Mouse (Mus musculus): ENCODE measurements around the gene Wdr62.

Gene Wdr62

DNA sequence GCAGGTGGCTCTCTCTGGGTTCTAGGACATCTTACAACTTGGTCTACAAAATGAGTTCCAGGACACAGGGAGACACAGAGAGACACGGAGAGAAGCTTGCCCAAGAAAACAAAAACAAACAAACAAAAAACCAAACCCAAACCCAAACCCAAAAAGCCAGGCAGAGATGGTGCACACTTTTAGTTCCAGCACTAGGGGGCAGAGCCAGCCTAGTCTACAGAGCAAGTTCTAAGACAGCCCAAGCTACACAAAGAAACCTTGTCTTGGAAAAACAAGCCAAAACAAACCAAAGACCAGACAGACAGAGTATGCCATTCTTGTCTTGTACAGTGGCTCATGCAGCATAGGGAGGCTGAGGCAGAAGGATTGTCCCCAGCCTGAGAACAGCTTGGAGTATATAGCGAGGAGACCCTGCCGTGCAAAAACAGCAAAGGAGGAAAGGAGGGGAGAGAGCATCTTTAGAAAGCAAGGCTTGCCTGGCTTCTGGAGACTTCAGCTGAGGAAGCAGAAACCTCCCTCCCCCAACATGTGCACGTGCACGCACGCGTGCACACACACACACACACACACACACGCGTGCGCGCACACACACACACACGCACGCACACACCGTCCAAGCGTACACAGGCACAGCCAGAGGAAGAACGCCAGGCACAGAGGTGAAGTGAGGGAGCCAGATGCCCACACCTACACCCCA is 26.0 kb upstream of the Wdr62 start:
- DNase-seq (ENCODE audit: low spot score in 2 of 2), result no peak

DNA sequence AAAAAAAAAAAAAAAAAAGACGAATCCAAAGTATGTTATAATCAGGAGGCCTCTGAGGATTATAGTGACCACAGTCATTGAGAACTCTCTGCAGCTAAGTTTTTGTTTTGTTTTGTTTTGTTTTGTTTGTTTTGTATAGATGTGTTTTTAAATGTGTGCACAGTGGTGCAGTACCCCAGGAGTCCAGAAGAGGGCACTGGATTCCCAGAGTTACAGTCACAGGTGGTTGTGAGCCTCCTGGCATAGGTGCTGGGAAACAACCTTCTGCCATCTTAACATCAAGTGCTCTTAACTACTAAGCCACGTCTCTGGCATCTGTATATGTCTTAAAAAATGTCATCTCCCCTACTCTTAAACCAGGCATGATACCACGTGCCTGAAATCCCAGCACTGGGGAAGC is 20.7 kb upstream of the Wdr62 start:
- DNase-seq (ENCODE audit: low spot score in 2 of 2), result no peak

DNA sequence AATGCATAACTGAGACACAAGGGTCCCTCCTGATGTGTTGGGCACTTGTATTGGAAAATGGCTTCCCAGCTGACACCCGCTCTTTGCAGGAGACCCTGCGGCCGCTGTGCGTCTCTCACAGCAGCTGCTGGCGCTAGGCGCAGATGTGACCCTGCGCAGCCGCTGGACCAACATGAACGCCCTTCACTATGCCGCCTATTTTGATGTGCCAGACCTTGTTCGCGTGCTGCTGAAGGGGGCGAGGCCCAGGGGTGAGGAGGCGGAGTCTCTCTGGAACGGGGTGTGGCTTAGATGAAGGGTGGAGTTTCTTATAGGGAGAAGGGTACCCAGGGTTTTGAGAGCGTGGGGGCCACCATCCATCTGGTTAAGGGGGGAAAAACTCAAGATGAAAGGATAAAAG is 17.0 kb upstream of the Wdr62 start:
- DNase-seq (ENCODE audit: low spot score in 2 of 2), result no peak

DNA sequence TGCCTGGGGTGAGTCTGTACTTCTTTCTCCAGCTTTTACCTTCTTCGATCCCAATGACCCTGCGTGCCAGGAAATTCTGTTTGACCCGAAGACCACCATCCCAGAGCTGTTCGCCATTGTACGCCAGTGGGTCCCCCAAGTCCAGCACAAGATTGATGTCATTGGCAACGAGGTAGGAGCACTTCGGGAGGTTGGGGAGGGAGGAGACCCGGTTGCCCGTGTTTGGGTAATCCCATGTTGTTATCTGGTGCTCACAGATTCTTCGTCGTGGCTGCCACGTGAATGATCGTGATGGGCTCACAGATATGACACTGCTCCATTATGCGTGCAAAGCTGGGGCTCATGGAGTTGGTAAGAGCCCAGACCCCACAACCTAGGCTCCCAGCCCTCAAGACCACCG is 16.6 kb upstream of the Wdr62 start:
- no peak for DNase-seq (ENCODE audit: low spot score in 2 of 2)

DNA sequence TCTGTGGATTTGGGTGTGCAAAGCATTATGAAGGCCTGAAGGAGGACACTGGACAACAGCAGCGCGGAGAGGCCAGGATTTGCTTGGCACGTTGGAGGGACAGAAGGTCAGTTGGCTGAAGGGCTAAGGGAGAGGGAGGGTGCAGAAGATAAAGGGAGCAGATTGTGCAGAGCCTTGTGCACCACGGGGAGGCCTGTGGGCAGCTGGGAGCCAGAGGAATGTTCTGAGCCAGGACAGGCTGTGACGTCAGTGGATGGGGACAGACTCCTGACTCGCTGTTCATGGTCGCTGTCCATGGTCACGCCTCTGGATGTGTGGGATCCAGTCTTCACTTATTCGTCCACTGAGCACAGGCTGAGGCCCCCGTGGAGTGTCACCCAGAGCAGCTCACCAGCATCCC is 14.9 kb upstream of the Wdr62 start:
- DNase-seq (ENCODE audit: low spot score in 2 of 2), result peak in 1 of 2 experiments; percentile 39

DNA sequence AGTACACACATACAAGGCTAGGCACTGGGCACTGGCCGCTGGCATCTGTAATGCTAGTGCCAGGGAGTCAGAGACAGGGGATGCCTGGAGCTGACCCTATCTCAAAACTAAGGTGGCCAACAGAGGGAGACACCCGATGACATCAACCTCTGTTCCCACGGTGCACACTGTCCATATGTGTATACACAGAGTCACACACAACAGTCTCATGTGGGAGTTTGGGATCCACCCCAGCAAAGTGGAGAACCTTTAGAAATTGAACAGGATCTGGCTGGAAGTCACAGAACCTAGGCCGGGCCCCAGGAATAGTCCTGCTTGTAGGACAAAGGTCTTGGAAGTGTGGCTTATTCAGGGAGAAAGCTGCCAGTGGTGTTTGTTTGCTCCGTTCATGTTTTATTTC is 14.1 kb upstream of the Wdr62 start:
- no peak for DNase-seq (ENCODE audit: low spot score in 2 of 2)

DNA sequence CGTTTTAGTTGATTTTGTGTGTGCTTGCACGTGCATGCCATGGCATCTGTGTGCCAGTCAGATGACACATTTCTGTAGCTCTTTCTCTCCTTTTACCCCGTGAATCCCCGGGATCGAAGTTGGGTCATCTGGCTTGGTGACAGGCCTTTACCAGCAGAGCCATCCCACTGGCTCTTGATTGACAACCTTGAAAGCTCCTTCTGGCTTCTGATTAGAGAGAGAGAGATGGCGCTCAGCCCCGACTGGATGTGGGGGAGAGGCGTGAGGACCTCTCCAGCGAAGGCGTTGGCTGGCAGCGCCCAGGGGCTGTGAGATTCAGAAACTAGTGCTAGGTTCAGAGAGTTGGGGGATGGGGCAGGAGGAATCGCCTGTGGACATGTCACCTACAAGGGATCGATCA is 13.6 kb upstream of the Wdr62 start:
- DNase-seq (ENCODE audit: low spot score in 2 of 2), result no peak

DNA sequence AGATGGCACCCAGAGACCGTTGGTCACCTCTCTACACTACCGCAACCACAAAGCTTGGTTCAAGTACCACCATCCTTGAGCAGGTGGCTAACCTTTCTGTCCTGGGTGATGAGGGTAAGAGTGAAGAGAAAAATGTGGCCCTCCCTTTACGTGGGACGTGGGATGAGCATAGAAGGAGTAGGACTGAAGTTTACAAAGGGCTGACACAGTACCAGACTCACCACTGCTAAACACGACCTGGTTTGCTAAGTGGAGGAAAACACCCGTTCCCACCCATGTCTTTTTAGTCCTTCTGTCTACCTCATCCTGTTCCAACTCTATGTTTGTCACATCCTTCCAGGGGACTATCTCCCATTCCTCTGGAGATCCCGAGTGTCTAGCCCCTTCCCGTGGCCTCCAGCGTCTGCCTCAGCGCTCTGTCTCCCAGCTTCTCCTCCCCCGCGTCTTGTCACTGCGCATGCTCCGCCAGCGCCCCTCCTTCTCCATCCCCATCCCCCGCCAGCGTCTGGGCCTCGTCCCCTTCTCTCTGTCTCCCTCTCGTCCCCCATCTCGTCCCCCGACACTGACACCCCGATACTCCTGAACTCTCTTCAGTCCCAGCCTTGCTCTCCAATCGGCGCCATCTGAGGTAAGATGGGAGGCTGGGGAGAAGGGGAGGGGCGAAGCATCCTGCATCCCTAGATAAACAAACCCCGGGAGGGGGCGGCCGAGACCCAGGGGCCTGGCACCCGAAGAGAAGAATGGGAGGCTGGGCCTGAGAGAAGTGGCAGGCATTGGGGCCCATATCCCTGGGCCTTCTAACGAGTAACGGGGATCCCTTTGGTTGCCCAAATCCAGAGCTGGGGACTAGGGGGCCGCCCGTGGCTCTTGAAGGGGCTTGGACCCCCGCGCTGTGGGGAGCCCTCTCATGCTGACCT is 11.3 kb upstream of the Wdr62 start, which contains the start of gene Clip3:
Clip3 (plus strand) TSS at position 514 of the 917 bp plus-strand sequence.
- peak; percentile 79 to 82 for DNase-seq (ENCODE audit: low spot score in 2 of 2)

DNA sequence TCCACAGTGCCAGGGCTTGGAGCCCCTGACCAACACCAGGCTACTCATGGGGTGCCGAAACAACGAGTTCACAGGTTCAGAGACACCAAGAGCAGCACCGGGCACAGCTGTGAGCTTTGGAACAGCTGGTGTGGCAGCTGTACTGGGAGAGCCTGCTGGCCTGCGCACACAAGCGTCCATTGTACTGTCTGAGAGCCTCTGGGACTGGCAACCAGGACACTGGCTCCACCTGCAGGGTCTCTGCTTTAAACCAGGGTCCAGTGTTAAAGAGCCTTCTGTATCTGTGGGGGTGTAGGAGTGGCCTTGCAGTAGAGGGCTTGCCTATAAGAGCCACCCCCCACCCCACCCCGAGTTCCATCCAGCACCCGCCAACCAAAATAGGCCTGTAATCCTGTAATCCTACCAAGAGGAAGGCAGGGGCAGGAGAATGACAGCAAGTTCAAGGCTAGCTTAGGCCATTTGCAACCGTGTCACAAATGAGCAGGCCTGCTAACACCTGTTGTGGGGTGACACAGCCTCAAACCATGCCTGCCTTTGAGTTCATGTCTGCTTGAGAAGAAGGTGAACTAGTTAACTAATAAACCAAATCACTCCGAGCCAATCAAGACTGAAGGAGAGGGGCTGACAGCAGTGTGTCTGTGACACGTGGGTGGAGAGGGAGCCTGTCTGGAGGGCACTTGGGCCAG is 9.6 kb upstream of the Wdr62 start:
- DNase-seq (ENCODE audit: low spot score in 2 of 2), result no peak

DNA sequence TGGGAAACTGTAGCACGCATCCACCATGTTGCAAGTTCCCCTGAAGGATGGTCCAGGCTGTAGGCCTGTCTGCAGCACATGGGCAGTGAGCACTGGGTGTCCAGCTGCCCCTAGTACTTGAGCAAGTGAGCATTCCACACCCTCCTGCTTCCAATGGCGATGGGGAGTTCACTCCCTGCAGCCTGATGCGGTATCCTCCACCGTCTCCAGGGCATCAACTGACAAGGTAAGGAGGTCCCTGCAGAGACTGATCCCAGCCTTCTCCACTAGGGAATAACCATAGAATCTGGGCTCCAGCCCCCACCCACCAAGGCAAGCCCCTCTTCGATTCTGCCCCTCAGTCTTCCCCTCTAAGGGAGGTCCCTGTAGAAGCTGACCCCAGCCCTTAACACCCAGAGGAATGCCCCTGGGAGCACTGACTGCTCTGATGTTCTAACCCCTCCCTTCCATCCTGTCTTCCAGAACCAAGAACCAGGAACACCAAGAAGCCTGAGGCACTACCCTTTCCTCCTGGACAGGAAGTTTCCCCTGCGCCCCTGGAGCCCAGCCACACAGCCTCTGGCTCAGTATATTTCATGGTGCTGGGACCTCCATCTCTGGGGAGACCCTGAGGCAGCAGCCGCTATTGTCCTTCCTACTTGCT is 9.0 kb upstream of the Wdr62 start:
- DNase-seq (ENCODE audit: low spot score in 2 of 2), result no peak

DNA sequence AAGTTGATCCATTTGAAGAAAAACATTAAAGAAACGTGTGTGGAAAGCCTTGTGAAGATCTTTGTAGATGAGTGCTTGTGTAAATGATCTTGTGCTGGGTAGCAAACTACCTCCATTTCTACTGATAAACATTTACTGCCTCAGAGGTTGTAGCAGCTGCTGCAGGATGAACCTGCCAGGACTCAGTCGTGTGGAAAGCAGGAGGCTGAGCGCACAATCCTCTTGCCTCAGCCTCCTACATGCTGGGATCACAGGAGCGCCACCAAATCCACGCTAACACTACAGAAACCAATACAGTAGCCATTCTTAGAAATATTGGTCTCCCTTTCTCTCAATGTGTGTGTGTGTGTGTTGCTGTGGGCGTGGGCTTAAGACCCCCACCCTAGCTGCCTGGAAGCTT is 7.8 kb upstream of the Wdr62 start:
- DNase-seq (ENCODE audit: low spot score in 2 of 2), result no peak

DNA sequence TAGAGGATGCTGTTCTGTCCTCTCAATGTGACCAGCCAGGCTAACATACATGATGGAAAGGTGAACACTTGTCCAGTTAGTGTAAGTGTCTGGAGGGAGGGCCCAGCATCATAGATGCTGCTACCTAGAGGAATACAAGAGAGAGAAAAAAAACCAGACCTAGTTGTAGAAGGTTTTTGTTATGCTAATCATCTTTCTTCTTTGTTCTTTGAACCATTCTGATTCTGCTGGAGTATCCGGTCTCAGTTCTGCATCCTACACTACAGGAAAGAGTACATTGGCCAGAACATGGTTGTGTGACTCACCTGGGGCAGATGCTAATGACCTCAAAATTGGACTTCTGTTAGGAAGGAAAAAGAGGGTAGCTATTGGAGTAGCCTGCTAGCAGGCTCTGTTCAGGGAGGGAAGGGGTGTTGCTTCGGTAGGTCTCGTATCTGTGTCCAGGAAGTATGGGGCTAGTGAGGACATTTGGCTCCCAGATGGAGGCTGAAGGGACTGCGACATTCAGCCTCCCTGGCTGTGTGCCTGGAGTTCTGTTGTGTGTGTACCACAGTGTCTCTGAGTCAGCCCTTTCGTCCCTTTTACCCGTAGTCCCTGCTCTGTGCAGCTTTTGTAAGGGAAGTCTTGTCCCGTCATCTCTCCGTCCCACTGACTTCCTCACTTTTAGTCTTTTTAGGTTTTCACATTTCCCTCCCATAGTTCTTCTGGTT is 6.6 kb upstream of the Wdr62 start:
- no peak for DNase-seq (ENCODE audit: low spot score in 2 of 2)

DNA sequence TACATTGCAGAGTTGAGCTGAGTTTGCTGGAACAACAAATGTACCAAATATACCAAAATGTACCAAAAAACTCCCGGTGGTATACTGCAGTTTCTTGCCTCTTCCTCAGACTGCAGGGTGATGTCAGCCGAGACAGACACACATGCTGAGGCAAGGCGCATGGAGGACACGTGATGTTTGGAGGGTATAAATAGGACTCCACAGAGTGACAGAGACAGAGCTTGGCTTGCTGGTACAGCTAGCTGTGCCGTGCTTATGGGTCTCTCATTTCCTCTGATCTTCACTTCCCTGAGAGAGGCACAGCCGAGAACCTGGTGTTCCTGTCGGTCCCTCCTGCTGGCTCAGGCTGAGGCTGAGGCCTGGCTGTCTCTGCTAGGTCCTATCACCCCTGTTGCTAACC is 2.5 kb upstream of the Wdr62 start:
- DNase-seq (ENCODE audit: low spot score in 2 of 2), result no peak

DNA sequence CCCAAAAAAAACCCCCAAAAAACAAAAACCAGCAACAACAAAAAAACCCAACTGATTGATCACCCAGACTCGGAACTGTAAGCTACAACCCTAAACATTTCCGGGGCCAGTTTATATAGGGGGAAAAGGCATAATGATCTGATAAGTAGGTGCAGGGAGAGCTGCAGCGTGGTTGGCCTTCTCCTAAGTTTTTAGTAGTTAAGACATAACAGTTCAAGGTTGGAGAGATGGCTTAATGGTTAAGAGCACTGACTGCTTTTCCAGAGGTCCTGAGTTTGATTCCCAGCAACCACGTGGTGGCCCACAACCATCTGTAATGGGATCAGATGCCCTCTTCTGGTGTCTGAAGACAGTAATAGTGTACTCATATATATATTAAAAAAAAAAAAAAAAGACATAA is 1.3 kb upstream of the Wdr62 start:
- DNase-seq (ENCODE audit: low spot score in 2 of 2), result no peak

DNA sequence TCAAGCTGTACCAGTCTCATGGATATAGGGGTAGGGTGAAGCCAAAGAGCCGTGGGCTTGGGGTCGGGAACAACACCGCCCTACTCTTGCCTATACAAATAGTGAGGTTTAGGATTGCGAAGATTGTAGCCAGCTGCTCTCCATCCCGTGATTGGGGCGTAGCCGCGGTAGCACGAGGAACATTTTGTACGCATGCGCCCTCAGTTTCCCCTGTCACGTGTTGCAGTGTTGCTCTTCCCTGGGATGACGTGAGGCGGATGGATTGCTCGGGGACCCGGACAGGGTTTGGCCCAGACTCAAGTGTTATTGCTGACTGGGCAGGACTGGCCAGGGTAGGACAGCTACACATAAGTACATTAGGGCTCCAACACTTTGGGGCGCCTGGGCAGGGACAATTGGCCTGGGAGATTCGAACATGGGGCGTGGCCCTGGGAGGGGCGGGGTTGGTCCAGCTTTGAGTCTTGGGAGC is 485 bp upstream of the Wdr62 start:
- peak; percentile 67 to 81 for DNase-seq (ENCODE audit: low spot score in 2 of 2)

DNA sequence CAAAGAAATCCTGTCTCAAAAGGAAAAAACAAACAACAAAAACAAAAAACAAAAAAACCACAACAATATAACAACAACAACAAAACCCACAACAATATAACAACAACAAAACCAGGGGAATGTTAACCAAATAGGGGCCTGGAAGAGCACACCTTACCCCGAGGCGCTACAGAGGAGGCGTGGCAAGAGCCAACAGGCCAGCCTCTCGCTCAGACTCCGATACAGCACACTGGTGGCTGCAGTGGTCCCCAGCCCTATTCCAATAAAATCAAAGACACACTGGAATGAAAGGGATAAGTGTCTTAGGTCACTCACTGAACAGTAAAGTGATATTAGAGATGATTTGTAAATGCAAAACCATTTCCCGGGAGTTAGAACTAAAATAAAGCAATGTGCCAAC is 683 bp downstream of the Wdr62 start:
- no peak for DNase-seq (ENCODE audit: low spot score in 2 of 2)

DNA sequence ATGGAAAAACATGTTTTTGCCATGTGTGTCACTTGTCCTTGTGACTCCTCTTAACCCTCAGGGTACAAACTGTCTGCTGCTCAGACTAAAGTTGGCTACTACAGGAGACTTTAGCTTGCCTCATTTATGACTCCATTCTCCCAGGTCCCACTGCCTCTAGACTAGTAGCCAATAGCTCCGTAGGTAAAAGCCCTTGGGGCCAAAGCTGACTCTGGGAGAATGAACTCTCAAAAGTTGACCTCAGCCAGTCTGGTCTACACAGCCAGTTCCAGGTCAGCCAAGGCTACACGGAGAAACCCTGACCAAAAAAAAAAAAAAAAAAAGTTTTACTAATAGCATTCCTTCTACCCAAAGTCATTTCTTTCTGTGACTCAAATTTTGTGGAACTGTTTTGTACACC is 1.3 kb downstream of the Wdr62 start:
- DNase-seq (ENCODE audit: low spot score in 2 of 2), result no peak

DNA sequence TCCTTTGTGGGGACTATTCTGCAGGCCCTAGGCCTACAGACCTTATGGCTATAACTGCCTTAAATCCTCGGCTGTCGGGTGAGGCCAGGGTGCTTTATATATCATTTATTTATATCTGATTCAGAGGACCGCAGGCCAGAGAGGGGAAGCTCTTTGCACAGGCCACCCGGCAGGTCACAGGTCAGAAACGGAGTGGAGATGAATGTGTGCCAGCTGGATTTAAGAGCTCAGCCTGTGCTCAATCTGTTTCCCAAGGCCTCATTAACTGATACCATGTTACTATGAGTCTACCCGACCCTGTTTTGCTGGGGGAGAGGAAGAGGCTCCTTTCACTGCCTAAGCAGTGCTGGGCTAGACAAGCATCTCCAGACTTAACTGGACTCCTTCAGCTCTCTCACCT is 5.8 kb downstream of the Wdr62 start:
- no peak for DNase-seq (ENCODE audit: low spot score in 2 of 2)

DNA sequence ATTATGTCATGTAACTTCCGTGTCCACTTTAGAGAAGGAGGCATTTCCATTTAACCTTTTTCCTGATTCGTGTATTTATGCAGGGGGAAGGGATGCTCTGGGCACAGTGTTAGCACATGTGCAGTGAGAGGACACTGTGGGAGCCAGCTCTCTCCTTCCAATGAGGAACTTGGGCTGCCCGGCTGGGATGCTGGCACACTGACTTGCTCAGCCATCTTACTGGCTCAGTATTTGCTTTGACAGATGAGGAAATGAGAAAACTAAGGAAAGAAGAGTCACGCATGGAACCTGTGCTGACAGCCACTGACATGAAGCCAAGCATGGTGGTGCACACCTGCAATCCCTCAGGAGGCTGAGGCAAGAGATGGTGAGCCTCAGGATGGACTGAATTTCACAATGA is 10.6 kb downstream of the Wdr62 start:
- DNase-seq (ENCODE audit: low spot score in 2 of 2), result no peak

DNA sequence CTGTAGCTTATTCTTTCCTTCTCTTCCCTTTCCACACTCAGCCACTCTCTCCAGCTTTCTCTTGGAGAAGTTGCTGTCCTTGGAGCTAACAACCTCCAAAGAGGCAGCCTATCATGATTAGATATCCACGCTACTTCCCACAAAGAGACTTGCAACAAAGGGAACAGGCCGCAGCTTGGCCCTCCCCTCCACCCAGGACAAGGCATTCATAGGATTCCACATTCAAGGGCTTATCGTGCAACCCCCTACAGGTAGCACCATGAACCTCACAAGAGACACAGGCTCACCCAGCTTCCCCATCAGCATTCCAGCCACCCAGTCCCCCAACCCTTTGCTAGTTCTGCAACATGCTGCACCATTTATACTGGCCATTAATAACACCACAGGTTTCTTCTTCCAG is 13.4 kb downstream of the Wdr62 start:
- no peak for DNase-seq (ENCODE audit: low spot score in 2 of 2)

DNA sequence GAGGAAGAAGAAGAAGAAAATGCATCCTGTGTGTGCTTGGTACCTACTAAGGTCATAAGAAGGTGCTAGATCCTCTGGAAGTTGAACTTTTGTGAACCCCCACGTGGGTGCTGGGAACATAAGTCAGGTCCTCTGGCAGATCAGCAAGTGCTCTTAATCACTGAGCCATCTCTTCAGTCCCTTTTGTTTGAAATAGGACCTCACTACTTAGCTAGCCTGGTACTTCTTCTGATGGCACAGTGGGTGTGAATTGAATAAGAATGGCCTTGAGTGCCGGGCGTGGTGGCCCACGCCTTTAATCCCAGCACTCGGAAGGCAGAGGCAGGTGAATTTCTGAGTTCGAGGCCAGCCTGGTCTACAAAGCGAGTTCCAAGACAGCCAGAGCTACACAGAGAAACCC is 14.3 kb downstream of the Wdr62 start:
- DNase-seq (ENCODE audit: low spot score in 2 of 2), result no peak

Measured in cerebellum, postnatal 4 days (tissue).